Comparison of ENCODE assay signal across 10 mouse cellular contexts in the genomic region with DNA sequence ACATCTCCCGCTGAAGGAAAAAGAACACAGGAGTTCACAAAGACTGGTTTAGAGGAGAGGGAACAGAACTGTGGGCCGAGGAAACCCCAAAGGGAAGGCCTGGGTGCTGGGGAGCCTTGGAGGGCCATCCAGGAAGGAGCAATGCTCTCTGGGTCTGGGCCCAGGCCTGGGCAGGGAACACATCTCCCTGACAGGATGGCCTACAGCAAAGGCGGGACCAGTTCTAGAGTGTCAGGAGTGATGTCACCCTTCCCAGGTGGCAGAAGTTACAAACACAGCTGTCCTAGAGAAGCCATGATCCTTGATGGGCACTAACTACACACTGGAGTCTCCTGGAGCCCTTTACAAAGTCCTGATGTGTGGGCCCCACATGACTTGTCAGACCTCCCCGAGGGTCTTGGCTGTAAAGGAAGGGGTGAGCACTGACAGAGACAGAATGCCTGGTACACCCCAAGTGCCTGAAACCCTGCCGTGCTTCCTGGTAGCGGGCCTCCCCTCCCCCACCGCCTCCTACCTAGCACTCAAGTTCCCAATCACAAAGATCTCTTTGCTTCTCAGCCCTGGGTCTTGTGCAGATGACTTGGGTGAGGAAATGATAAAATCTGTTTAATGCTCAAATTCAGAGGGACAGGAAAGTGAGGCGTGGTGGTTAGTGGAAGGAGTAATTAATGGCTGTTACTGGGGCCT.
A peak's percentile ranks its signal among the peaks of the same experiment; 100 is the strongest.
DNase-seq lines count a peak whose midpoint lies in the region; ATAC-seq and TF ChIP-seq lines count a peak whose summit lies in the region.
"Had no signal": no experiment of that assay in that cellular context is flagged by ENCODE, and none has a peak within 500 bp of the region (broad histone marks: within the 10 kb centered on the region; RNA-seq: fewer than 3 reads in every experiment).

No protein-coding gene starts in this region.

- TF ChIP-seq EP300 in liver, postnatal 0 days (IDR thresholded peaks at IDR 0.05; ENCODE audit: low read depth) = no peak

- H3K4me3 ChIP-seq in forebrain, embryonic 12.5 days (replicated peaks) = no peak overlapping the region
- H3K4me3 ChIP-seq in forebrain, embryonic 11.5 days (ENCODE audit: low read depth, low read length) = no peak overlapping the region
- no peak overlapping the region for H3K4me3 ChIP-seq in liver, postnatal 0 days (ENCODE audit: low read depth, low read length)
- H3K4me3 ChIP-seq in liver, embryonic 12.5 days = no peak overlapping the region
- H3K4me3 ChIP-seq in kidney, postnatal 0 days (replicated peaks; ENCODE audit: low read depth, low read length) = no peak overlapping the region
- H3K4me3 ChIP-seq in stomach, embryonic 16.5 days (replicated peaks; ENCODE audit: low read length) = no peak overlapping the region

- peaks cover 47% of the 10 kb centered on the region for H3K4me1 ChIP-seq in forebrain, embryonic 12.5 days
- peaks cover 20% of the 10 kb centered on the region for H3K4me1 ChIP-seq in forebrain, embryonic 11.5 days (replicated peaks; ENCODE audit: control insufficient read depth, insufficient read depth, low read length)
- H3K4me1 ChIP-seq in liver, postnatal 0 days (ENCODE audit: insufficient read depth) = no peaks in the 10 kb centered on the region; the same call in 1 of the 2 replicates
- H3K4me1 ChIP-seq in liver, embryonic 12.5 days = peaks cover 6% of the 10 kb centered on the region; the same call in 1 of the 2 replicates
- H3K4me1 ChIP-seq in kidney, postnatal 0 days (replicated peaks; ENCODE audit: insufficient read depth, low read length) = 0 out of 2 replicates have a peak, but pooled peaks cover 5% of the 10 kb centered on the region
- H3K4me1 ChIP-seq in stomach, embryonic 16.5 days (ENCODE audit: control insufficient read depth, insufficient read depth, low read length) = peaks cover 26% of the 10 kb centered on the region

- no peak for TF ChIP-seq CTCF in liver, postnatal 0 days (IDR thresholded peaks at IDR 0.05; ENCODE audit: low read depth)
- TF ChIP-seq CTCF in kidney, postnatal 0 days (IDR thresholded peaks at IDR 0.05; ENCODE audit: low read depth) = no peak

- DNase-seq in forebrain, embryonic 11.5 days (ENCODE audit: low spot score) = no peak
- no peak for DNase-seq in liver, postnatal 0 days
- DNase-seq in kidney, postnatal 0 days (ENCODE audit: low spot score) = no peak
- DNase-seq in layer of hippocampus, postnatal 14 days (ENCODE audit: low spot score in 2 of 2) = no peak
- DNase-seq: heart, postnatal 10 days; lung, postnatal 4 days had no signal

- no peaks in the 10 kb centered on the region for H3K27me3 ChIP-seq in forebrain, embryonic 12.5 days
- H3K27me3 ChIP-seq in forebrain, embryonic 11.5 days (ENCODE audit: control insufficient read depth, insufficient read depth, low read length) = no peaks in the 10 kb centered on the region
- H3K27me3 ChIP-seq in liver, postnatal 0 days (ENCODE audit: insufficient read depth, low read length) = no peaks in the 10 kb centered on the region
- no peaks in the 10 kb centered on the region for H3K27me3 ChIP-seq in liver, embryonic 12.5 days (replicated peaks)
- H3K27me3 ChIP-seq in kidney, postnatal 0 days (ENCODE audit: insufficient read depth, low read length) = no peaks in the 10 kb centered on the region
- H3K27me3 ChIP-seq in stomach, embryonic 16.5 days (ENCODE audit: control insufficient read depth, insufficient read depth, low read length) = no peaks in the 10 kb centered on the region

- no peaks in the 10 kb centered on the region for H3K9me3 ChIP-seq in forebrain, embryonic 12.5 days
- no peaks in the 10 kb centered on the region for H3K9me3 ChIP-seq in forebrain, embryonic 11.5 days (ENCODE audit: control insufficient read depth, low read length)
- no peaks in the 10 kb centered on the region for H3K9me3 ChIP-seq in liver, postnatal 0 days (ENCODE audit: low read length)
- no peaks in the 10 kb centered on the region for H3K9me3 ChIP-seq in liver, embryonic 12.5 days (replicated peaks)
- no peaks in the 10 kb centered on the region for H3K9me3 ChIP-seq in kidney, postnatal 0 days (replicated peaks; ENCODE audit: low read length)
- no peaks in the 10 kb centered on the region for H3K9me3 ChIP-seq in stomach, embryonic 16.5 days (replicated peaks; ENCODE audit: control insufficient read depth, low read length)

- no peaks in the 10 kb centered on the region for H3K36me3 ChIP-seq in forebrain, embryonic 12.5 days (replicated peaks)
- no peaks in the 10 kb centered on the region for H3K36me3 ChIP-seq in forebrain, embryonic 11.5 days (ENCODE audit: control insufficient read depth, insufficient read depth, low read length)
- H3K36me3 ChIP-seq in liver, postnatal 0 days (replicated peaks; ENCODE audit: insufficient read depth, low read length) = no peaks in the 10 kb centered on the region
- H3K36me3 ChIP-seq in liver, embryonic 12.5 days = no peaks in the 10 kb centered on the region
- H3K36me3 ChIP-seq in kidney, postnatal 0 days (ENCODE audit: insufficient read depth, low read length) = no peaks in the 10 kb centered on the region
- H3K36me3 ChIP-seq in stomach, embryonic 16.5 days (ENCODE audit: control insufficient read depth, insufficient read depth, low read length) = no peaks in the 10 kb centered on the region

- no peak overlapping the region for H3K9ac ChIP-seq in forebrain, embryonic 12.5 days
- no peak overlapping the region for H3K9ac ChIP-seq in forebrain, embryonic 11.5 days (ENCODE audit: low read length)
- H3K9ac ChIP-seq in liver, postnatal 0 days (replicated peaks) = no peak overlapping the region
- no peak overlapping the region for H3K9ac ChIP-seq in liver, embryonic 12.5 days
- H3K9ac ChIP-seq in kidney, postnatal 0 days (ENCODE audit: low read depth, low read length) = no peak overlapping the region
- no peak overlapping the region for H3K9ac ChIP-seq in stomach, embryonic 16.5 days (ENCODE audit: low read length)

- WGBS in forebrain, embryonic 12.5 days = 59% methylated on average over 8 of the region's 8 CpGs
- WGBS in forebrain, embryonic 11.5 days = 61% methylated on average over 8 of the region's 8 CpGs
- 51% methylated on average over 8 of the region's 8 CpGs for WGBS in liver, postnatal 0 days (ENCODE audit: insufficient replicate concordance)
- 54% methylated on average over 8 of the region's 8 CpGs for WGBS in liver, embryonic 12.5 days (ENCODE audit: insufficient replicate concordance)
- WGBS in kidney, postnatal 0 days = 43% methylated on average over 8 of the region's 8 CpGs
- 37% methylated on average over 8 of the region's 8 CpGs for WGBS in stomach, embryonic 16.5 days

- H3K27ac ChIP-seq in forebrain, embryonic 12.5 days = peak overlapping the region; percentile 51; the same call in 1 of the 2 replicates
- H3K27ac ChIP-seq in forebrain, embryonic 11.5 days (ENCODE audit: low read depth, low read length) = no peak overlapping the region
- peak overlapping the region; percentile 34; the same call in 1 of the 2 replicates for H3K27ac ChIP-seq in liver, postnatal 0 days (ENCODE audit: low read depth)
- no peak overlapping the region for H3K27ac ChIP-seq in liver, embryonic 12.5 days
- peak overlapping the region; percentile 52 for H3K27ac ChIP-seq in kidney, postnatal 0 days
- H3K27ac ChIP-seq in stomach, embryonic 16.5 days (ENCODE audit: low read length) = peak overlapping the region; percentile 44

- no peak for ATAC-seq in forebrain, embryonic 12.5 days (ENCODE audit: low FRiP score)
- ATAC-seq in forebrain, embryonic 11.5 days (replicated peaks; ENCODE audit: low FRiP score) = no peak
- peak; percentile 66; the same call in 1 of the 2 replicates for ATAC-seq in liver, postnatal 0 days
- no peak for ATAC-seq in liver, embryonic 12.5 days
- ATAC-seq in kidney, postnatal 0 days (replicated peaks; ENCODE audit: low FRiP score, low read depth) = peak; percentile 46
- peak; percentile 48; the same call in 1 of the 2 replicates for ATAC-seq in stomach, embryonic 16.5 days (ENCODE audit: insufficient read depth, low FRiP score)
- no peak for ATAC-seq in megakaryocyte-erythroid progenitor cell, adult 5-6 weeks (replicated peaks; ENCODE audit: low FRiP score, low TSS enrichment, poor library complexity, severe bottlenecking)

- no peak overlapping the region for H3K4me2 ChIP-seq in forebrain, embryonic 12.5 days
- H3K4me2 ChIP-seq in forebrain, embryonic 11.5 days (ENCODE audit: low read depth, low read length, severe bottlenecking) = no peak overlapping the region
- no peak overlapping the region for H3K4me2 ChIP-seq in liver, postnatal 0 days (ENCODE audit: low read depth, low read length)
- no peak overlapping the region for H3K4me2 ChIP-seq in liver, embryonic 12.5 days
- no peak overlapping the region for H3K4me2 ChIP-seq in kidney, postnatal 0 days (ENCODE audit: low read length)
- no peak overlapping the region for H3K4me2 ChIP-seq in stomach, embryonic 16.5 days (ENCODE audit: low read depth, low read length)

Comparison
In these comparisons a context has a peak if more than half of its experiments do, and no peak if none do; other contexts are left out.
1. ATAC-seq: peak in liver, postnatal 0 days (single experiment), kidney, postnatal 0 days (single experiment) and stomach, embryonic 16.5 days (single experiment); none in forebrain, embryonic 12.5 days (single experiment), forebrain, embryonic 11.5 days (single experiment), liver, embryonic 12.5 days (single experiment) and megakaryocyte-erythroid progenitor cell, adult 5-6 weeks (single experiment).
2. H3K27ac ChIP-seq: peak in forebrain, embryonic 12.5 days (single experiment), liver, postnatal 0 days (single experiment), kidney, postnatal 0 days (single experiment) and stomach, embryonic 16.5 days (single experiment); none in forebrain, embryonic 11.5 days (single experiment) and liver, embryonic 12.5 days (single experiment).